Mouse (Mus musculus) stomach, embryonic 14.5 days (tissue): Measurements from ENCODE around the gene Actl11. TPM values are rescaled to one million over a fixed set of nuclear protein-coding genes. Genes with fewer than 3 reads are reported as not detected.
A peak's percentile ranks its signal among the peaks of the same experiment; 100 is the strongest.

ENCODE experiments used
- ATAC-seq: fragments of 200-750 bp; cut with Nextera tagmentation; 2 replicates; pipeline ENCODE4 v1.8.0; 2017; ENCODE audit warnings: low read depth, moderate TSS enrichment; ENCODE audit not compliant: insufficient number of reproducible peaks, insufficient read depth, low FRiP score
- H3K27ac ChIP-seq: fragments of 300-500 bp; sonication (generic); 2 replicates; pipeline ENCODE4 v1.5.1; 2014; ENCODE audit warnings: mild to moderate bottlenecking, low read length, moderate library complexity, mixed read lengths
- H3K27me3 ChIP-seq: fragments of 300-500 bp; sonication (generic); 2 replicates; pipeline ENCODE4 v1.6.1; 2014; ENCODE audit warnings: low read length, control low read depth, mixed read lengths; ENCODE audit not compliant: control insufficient read depth, insufficient read depth
- H3K36me3 ChIP-seq: fragments of 300-500 bp; sonication (generic); 2 replicates; pipeline ENCODE4 v1.6.1; 2014; ENCODE audit warnings: mild to moderate bottlenecking, control low read depth, low read length, moderate library complexity, mixed read lengths; ENCODE audit not compliant: control insufficient read depth, insufficient read depth
- H3K4me1 ChIP-seq: fragments of 300-500 bp; sonication (generic); 2 replicates; pipeline ENCODE4 v1.6.1; 2014; ENCODE audit warnings: low read length, control low read depth, mixed read lengths; ENCODE audit not compliant: control insufficient read depth, insufficient read depth
- H3K4me2 ChIP-seq: fragments of 300-500 bp; sonication (generic); replicated peaks from 2 replicates; pipeline ENCODE4 v1.6.1; 2014; ENCODE audit warnings: low read depth, low read length, control low read depth
- H3K4me3 ChIP-seq: fragments of 300-500 bp; sonication (generic); 2 replicates; pipeline ENCODE4 v1.5.1; 2014; ENCODE audit warnings: low read depth, low read length, control low read depth
- H3K9ac ChIP-seq: fragments of 300-500 bp; sonication (generic); replicated peaks from 2 replicates; pipeline ENCODE4 v1.6.1; 2014; ENCODE audit warnings: low read depth, mild to moderate bottlenecking, control low read depth, low read length, moderate library complexity, mixed read lengths
- H3K9me3 ChIP-seq: fragments of 300-500 bp; sonication (generic); 2 replicates; pipeline ENCODE4 v1.6.1; 2016; ENCODE audit warnings: low read depth, low read length, control low read depth; ENCODE audit not compliant: control insufficient read depth
- WGBS: fragments of 180-500 bp; shearing (Covaris S2); extraction: QIAGEN DNeasy Blood & Tissue Kit; methylation state at CpG from one replicate; pipeline ENCODE4 v1.1.7; 2014; 5-methylcytosine and 5-hydroxymethylcytosine counted together
- polyA plus RNA-seq: library from polyadenylated mRNA; unstranded; fragments of >200 nt; fragmentation: Nextera tagmentation; extraction: Ambion mirVana; gene quantifications from 2 replicates; pipeline ENCODE4 v1.2.1, GENCODE M21; 2014

Actl11 gene
- polyA plus RNA-seq, 1 experiment from 2014 or later = not detected

DNA sequence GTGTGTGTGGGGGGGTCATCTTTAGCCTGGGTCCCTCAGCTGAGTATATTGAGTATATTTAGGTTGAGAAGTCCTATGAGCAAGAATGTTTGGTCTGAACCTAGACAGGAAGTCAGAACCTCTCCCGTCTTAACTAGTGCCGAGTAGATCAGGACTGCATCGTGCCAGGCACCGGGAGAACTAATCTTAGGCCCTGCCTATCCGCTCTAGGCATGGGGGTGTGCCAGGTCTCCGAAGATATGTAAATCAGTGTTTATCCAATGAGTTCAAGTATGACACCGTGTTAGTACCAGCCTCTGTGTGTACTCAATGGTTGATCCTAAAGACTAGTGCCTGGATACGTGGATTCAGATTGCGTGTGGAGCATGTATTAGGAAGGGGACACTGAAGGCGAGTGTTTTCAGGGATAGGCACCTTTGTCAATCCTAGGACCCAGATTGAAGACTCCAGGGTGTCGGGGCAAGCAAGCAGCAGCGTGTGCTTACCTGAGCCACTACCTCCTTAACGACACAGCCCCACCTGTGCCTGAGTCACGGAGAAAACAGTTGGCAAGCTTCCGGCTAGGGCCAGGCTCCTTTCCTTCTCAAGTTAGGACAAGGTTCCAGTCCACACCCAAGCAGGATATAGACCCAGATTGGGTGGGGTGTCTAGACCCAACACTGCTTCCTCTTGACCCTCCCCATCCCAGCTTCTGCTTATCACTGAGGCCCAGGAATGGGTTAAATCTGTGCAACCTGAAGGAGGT lies 18.1 kb upstream of the Actl11 start:
- H3K9ac ChIP-seq = no peak overlapping the region
- peaks cover 43% of the 10 kb centered on the region for H3K4me1 ChIP-seq
- H3K9me3 ChIP-seq = no peaks in the 10 kb centered on the region
- H3K4me2 ChIP-seq = peak overlapping the region; percentile 74
- H3K27me3 ChIP-seq = no peaks in the 10 kb centered on the region
- peak overlapping the region; percentile 40; the same call in 1 of the 2 replicates for H3K27ac ChIP-seq
- H3K4me3 ChIP-seq = no peak overlapping the region; the same call in 1 of the 2 replicates
- peaks cover 3% of the 10 kb centered on the region; the same call in 1 of the 2 replicates for H3K36me3 ChIP-seq
- WGBS = 71% methylated on average over 15 of the region's 15 CpGs
- ATAC-seq = peak; percentile 43; the same call in 1 of the 2 replicates

DNA sequence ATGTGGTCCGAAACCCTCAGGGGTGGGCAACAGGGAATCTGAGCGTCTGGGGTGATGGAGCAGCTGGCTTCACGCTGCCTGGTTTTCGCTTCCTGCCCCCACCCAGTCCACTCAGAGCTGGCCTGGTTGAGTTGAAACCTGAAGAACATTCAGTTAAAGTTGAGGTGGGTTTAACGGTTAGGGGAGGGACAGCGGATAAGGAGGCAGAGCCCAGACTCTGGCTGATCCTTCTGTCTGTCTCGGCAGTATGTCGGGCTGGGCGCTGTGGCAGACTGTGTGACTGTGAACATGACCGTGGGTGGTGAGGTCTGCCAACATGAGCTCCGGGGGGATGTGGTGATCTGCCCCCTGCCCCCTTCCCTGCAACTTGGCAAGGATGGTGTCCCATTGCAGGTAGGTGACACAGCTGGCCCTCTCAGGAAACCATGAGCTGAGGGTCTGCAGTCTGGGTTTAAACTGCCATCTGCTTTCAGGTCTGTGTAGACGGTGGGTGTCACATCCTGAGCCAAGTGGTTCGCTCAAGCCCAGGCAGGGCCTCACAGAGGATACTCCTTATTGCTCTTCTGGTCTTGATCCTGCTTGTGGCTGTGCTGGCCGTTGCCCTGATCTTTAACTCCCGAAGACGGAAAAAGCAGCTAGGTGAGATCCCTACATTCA lies 13.4 kb upstream of the Actl11 start:
- Histone ChIP-seq H3K4me3 (no peak overlapping the region), H3K4me2 (no peak overlapping the region), H3K9me3 (no peaks in the 10 kb centered on the region), H3K27ac (no peak overlapping the region), H3K9ac (no peak overlapping the region), H3K4me1 (peaks cover 10% of the 10 kb centered on the region), H3K27me3 (no peaks in the 10 kb centered on the region), H3K36me3 (peaks cover 7% of the 10 kb centered on the region; the same call in 1 of the 2 replicates)
- 79% methylated on average over 16 of the region's 16 CpGs for WGBS
- ATAC-seq = no peak

DNA sequence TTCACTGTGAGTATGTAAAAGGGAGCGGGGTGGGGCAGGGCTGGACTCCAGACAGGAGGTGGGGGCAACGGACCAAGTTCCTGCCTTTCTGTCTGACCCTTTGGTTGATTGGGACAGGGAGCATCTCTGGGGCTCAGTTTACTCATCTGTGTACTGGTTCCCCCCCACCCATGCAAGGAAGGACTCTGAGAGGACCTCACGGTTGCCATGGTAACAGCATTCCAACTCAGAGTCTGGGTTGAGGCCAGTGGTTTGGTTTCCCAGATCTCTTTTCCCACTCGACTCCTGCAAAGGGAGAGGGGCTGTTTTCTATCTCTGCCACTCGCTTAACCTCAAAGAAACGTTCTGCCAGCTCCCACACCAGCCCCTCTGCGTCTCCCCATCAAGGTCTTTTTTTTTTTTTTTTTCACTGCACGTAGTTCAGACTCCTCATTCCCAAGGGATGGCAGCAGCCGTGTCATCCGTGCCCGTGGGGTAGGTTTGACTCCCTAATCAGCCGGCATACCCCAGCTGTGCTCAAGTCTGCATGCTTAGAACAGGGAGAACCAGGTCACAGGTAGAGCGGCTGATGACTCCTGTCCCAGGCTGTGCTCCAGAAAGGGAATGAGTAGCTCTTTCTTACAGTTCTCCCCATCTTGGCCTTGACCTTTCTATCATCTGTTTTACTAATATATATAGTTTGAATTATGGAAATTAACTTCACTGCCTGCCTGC lies 10.2 kb upstream of the Actl11 start:
- H3K36me3 ChIP-seq = peaks cover 10% of the 10 kb centered on the region; the same call in 1 of the 2 replicates
- H3K4me3 ChIP-seq = no peak overlapping the region
- H3K27ac ChIP-seq = no peak overlapping the region
- no peak overlapping the region for H3K4me2 ChIP-seq
- H3K9ac ChIP-seq = no peak overlapping the region
- ATAC-seq = peak; percentile 20; the same call in 1 of the 2 replicates
- H3K27me3 ChIP-seq = no peaks in the 10 kb centered on the region
- H3K9me3 ChIP-seq = no peaks in the 10 kb centered on the region
- WGBS = 32% methylated on average over 13 of the region's 13 CpGs
- H3K4me1 ChIP-seq = peaks cover 4% of the 10 kb centered on the region; the same call in 1 of the 2 replicates

DNA sequence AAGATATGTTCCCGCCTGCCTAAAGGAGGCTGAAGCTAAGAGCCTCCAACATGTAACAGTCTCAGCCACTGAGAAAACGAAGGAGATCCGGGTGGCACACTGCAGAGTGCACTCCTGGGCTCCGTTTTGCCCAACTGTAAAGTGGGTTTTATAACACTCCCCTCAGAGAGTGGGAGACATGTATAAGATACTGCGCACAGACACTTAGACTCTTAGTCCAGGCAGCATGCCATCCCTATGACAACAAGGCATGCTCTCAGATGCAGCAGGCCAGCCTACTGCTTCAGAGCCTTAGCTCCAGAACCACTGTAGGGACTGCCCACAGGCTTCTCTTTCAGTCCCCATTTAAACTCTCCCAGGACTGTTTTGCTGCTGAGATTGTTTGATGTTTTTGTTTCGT lies 9.4 kb upstream of the Actl11 start:
- peaks cover 7% of the 10 kb centered on the region for H3K4me1 ChIP-seq

DNA sequence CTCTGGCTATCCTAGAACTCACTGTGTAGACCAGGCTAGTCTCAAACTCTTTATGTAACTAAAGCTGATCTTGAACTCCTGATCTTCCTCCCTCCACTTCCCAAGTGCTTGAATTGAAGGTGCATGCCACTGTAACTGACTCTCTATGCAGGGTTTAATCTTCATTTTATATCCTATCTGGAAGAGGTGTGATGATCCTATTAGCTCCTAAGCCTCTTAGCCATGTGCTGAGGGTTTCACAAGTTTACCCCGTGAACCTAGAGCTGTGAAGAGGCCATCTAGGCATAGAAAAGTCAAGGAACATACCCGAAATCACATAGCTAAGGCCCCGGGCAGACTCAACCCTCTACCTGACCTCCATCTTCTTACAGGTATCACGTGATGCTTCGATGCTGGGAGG lies 8.8 kb upstream of the Actl11 start:
- peaks cover 7% of the 10 kb centered on the region; the same call in 1 of the 2 replicates for H3K36me3 ChIP-seq
- no peak overlapping the region for H3K4me2 ChIP-seq
- 84% methylated on average over 5 of the region's 5 CpGs for WGBS
- ATAC-seq = no peak
- H3K4me1 ChIP-seq = peaks cover 12% of the 10 kb centered on the region
- no peak overlapping the region for H3K27ac ChIP-seq
- no peaks in the 10 kb centered on the region for H3K27me3 ChIP-seq
- H3K9ac ChIP-seq = no peak overlapping the region
- H3K9me3 ChIP-seq = no peaks in the 10 kb centered on the region
- no peak overlapping the region for H3K4me3 ChIP-seq

More for the DNA sequence above, 9.4 kb upstream of the Actl11 start:
- Histone ChIP-seq H3K9ac (no peak overlapping the region), H3K4me3 (no peak overlapping the region), H3K27ac (no peak overlapping the region), H3K36me3 (peaks cover 7% of the 10 kb centered on the region; the same call in 1 of the 2 replicates), H3K9me3 (no peaks in the 10 kb centered on the region), H3K4me2 (no peak overlapping the region), H3K27me3 (no peaks in the 10 kb centered on the region)
- ATAC-seq = no peak
- 81% methylated on average over 6 of the region's 6 CpGs for WGBS

DNA sequence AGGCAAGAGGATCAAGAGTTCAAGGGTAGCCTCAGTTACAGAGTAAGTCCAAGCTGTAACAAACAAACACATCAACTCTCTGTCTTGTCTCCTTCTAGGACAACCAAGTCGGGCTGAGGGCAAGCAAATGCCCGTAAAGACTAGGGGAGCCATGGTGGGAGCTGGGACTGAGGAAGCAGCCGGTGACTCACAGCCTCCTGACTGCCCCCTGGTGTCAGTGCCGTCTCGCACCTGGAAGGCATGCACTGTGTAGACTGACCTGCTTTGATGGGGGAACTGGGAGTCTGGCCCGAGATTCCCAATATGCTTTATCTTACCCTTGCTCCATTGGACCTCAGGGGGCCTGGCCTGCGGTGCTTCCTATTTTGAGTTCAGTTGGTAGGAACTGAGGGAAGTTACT lies 5.2 kb upstream of the Actl11 start:
- Histone ChIP-seq H3K9ac (no peak overlapping the region), H3K4me2 (no peak overlapping the region), H3K27ac (no peak overlapping the region), H3K4me3 (no peak overlapping the region), H3K4me1 (peaks cover 19% of the 10 kb centered on the region), H3K9me3 (no peaks in the 10 kb centered on the region), H3K27me3 (no peaks in the 10 kb centered on the region), H3K36me3 (0 out of 2 replicates have a peak, but pooled peaks cover 7% of the 10 kb centered on the region)
- no peak for ATAC-seq
- 34% methylated on average over 7 of the region's 7 CpGs for WGBS

DNA sequence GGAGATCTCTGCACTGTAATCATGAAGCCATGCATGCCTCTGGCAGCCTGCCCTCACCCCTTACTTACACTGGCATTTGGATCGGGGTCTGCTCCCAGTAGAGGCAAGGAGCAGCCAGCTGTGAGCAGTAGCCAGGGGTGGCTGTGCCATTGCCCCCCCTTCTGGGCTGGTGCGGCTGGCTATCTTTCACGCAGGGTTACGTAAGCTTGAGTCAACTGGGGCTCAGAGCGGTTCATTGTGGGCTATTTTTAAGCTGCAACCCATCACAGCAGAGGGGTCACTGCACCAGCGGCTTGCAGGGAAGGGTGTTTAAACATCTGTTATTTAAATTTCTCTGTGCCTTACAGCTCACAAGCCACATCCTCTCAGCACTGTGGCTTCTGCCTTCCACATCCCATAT lies 4.3 kb upstream of the Actl11 start:
- Histone ChIP-seq H3K9me3 (no peaks in the 10 kb centered on the region), H3K9ac (no peak overlapping the region), H3K4me3 (no peak overlapping the region), H3K27me3 (no peaks in the 10 kb centered on the region), H3K36me3 (0 out of 2 replicates have a peak, but pooled peaks cover 7% of the 10 kb centered on the region), H3K27ac (no peak overlapping the region), H3K4me2 (no peak overlapping the region), H3K4me1 (peaks cover 20% of the 10 kb centered on the region)
- WGBS = 34% methylated on average over 6 of the region's 6 CpGs
- 0 out of 2 replicates have a peak, but pooled peaks have one; percentile 2 for ATAC-seq

DNA sequence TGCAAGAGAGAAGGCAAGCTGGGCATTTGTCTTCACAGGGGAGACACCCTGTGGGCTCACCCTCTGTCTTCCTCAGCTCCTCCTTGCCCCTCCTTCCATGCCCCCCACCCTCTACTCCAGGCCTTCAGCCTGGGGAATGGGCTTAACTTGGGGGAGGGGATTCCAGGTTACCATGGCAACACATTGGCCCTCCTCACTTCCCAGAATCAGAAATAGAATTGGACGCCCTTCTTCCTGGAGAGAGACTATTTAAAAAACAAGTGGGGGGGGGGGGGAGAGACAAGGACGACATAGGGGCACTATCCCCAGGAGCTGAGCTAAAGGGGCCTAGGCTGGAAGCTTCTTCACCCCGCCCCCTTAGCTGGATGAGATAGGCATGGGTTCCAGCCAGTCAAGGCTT lies 3.0 kb upstream of the Actl11 start:
- no peaks in the 10 kb centered on the region for H3K27me3 ChIP-seq
- 47% methylated on average over 3 of the region's 3 CpGs for WGBS
- H3K4me3 ChIP-seq = no peak overlapping the region
- no peak overlapping the region for H3K4me2 ChIP-seq
- H3K36me3 ChIP-seq = no peaks in the 10 kb centered on the region
- H3K27ac ChIP-seq = no peak overlapping the region
- H3K4me1 ChIP-seq = peaks cover 20% of the 10 kb centered on the region
- no peaks in the 10 kb centered on the region for H3K9me3 ChIP-seq
- no peak overlapping the region for H3K9ac ChIP-seq
- ATAC-seq = no peak
